Mouse (Mus musculus): ENCODE results near the gene Plch2. TPM values are rescaled to one million over a fixed set of nuclear protein-coding genes. Genes with fewer than 3 reads are reported as not detected.
A peak's percentile ranks its signal among the peaks of the same experiment; 100 is the strongest.

The Plch2 gene
- polyA plus RNA-seq, 1 experiment from 2014 or later, result 0.22 TPM

GRCm38 (mm10) chr4:155006296-155006695, 50.3 kb downstream of the Plch2 start:
- Histone ChIP-seq H3K9ac (ENCODE audit: low read length) (no peak overlapping the region), H3K4me3 (ENCODE audit: control insufficient read depth in 1 of 2, insufficient read depth in 1 of 2, low read depth in 1 of 2, low read length in 2 of 2) (no peak overlapping the region), H3K36me3 (ENCODE audit: control insufficient read depth, insufficient read depth, low read length) (no peaks in the 10 kb centered on the region), H3K27ac (replicated peaks in 1 of 2; ENCODE audit: control insufficient read depth in 1 of 2, insufficient read depth in 1 of 2, low read depth in 2 of 2, low read length in 2 of 2) (no peak overlapping the region), H3K4me2 (ENCODE audit: low read length) (no peak overlapping the region), H3K27me3 (ENCODE audit: control insufficient read depth, insufficient read depth, low read length) (no peaks in the 10 kb centered on the region), H3K4me1 (ENCODE audit: control insufficient read depth in 2 of 2, insufficient read depth in 2 of 2, low read length in 2 of 2) (no peaks in the 10 kb centered on the region), H3K9me3 (ENCODE audit: control insufficient read depth, low read length) (no peaks in the 10 kb centered on the region)
- ATAC-seq (ENCODE audit: insufficient number of reproducible peaks, insufficient read depth, low FRiP score, low read depth), result no peak
- WGBS, result 51% methylated on average over 10 of the region's 10 CpGs

GRCm38 (mm10) chr4:155005278-155005677, 51.3 kb downstream of the Plch2 start:
- H3K27me3 ChIP-seq (ENCODE audit: control insufficient read depth, insufficient read depth, low read length), result no peaks in the 10 kb centered on the region
- 84% methylated on average over 3 of the region's 3 CpGs for WGBS
- H3K36me3 ChIP-seq (ENCODE audit: control insufficient read depth, insufficient read depth, low read length), result no peaks in the 10 kb centered on the region
- H3K9me3 ChIP-seq (ENCODE audit: control insufficient read depth, low read length), result no peaks in the 10 kb centered on the region
- H3K27ac ChIP-seq (replicated peaks in 1 of 2; ENCODE audit: control insufficient read depth in 1 of 2, insufficient read depth in 1 of 2, low read depth in 2 of 2, low read length in 2 of 2), result no peak overlapping the region
- no peak overlapping the region for H3K4me3 ChIP-seq (ENCODE audit: control insufficient read depth in 1 of 2, insufficient read depth in 1 of 2, low read depth in 1 of 2, low read length in 2 of 2)
- peaks cover 0 to under 1% of the 10 kb centered on the region in 2 experiments; a peak in 1 of 4 replicates for H3K4me1 ChIP-seq (ENCODE audit: control insufficient read depth in 2 of 2, insufficient read depth in 2 of 2, low read length in 2 of 2)
- H3K4me2 ChIP-seq (ENCODE audit: low read length), result no peak overlapping the region
- H3K9ac ChIP-seq (ENCODE audit: low read length), result no peak overlapping the region
- no peak for ATAC-seq (ENCODE audit: insufficient number of reproducible peaks, insufficient read depth, low FRiP score, low read depth)

GRCm38 (mm10) chr4:154999379-154999778, 57.2 kb downstream of the Plch2 start:
- no peak for ATAC-seq (ENCODE audit: insufficient number of reproducible peaks, insufficient read depth, low FRiP score, low read depth)
- H3K36me3 ChIP-seq (ENCODE audit: control insufficient read depth, insufficient read depth, low read length), result no peaks in the 10 kb centered on the region
- H3K27me3 ChIP-seq (ENCODE audit: control insufficient read depth, insufficient read depth, low read length), result no peaks in the 10 kb centered on the region
- no peak overlapping the region for H3K4me2 ChIP-seq (ENCODE audit: low read length)
- no peaks in the 10 kb centered on the region for H3K9me3 ChIP-seq (ENCODE audit: control insufficient read depth, low read length)
- H3K9ac ChIP-seq (ENCODE audit: low read length), result no peak overlapping the region
- H3K4me1 ChIP-seq (ENCODE audit: control insufficient read depth in 2 of 2, insufficient read depth in 2 of 2, low read length in 2 of 2), result peaks cover 0 to 6% of the 10 kb centered on the region in 2 experiments; a peak in 1 of 4 replicates
- 75% methylated on average over 5 of the region's 5 CpGs for WGBS
- no peak overlapping the region for H3K27ac ChIP-seq (replicated peaks in 1 of 2; ENCODE audit: control insufficient read depth in 1 of 2, insufficient read depth in 1 of 2, low read depth in 2 of 2, low read length in 2 of 2)
- H3K4me3 ChIP-seq (ENCODE audit: control insufficient read depth in 1 of 2, insufficient read depth in 1 of 2, low read depth in 1 of 2, low read length in 2 of 2), result no peak overlapping the region

- Histone ChIP-seq H3K9me3 (ENCODE audit: control insufficient read depth, low read length) (no peaks in the 10 kb centered on the region), H3K27ac (replicated peaks in 1 of 2; ENCODE audit: control insufficient read depth in 1 of 2, insufficient read depth in 1 of 2, low read depth in 2 of 2, low read length in 2 of 2) (no peak overlapping the region), H3K27me3 (ENCODE audit: control insufficient read depth, insufficient read depth, low read length) (no peaks in the 10 kb centered on the region), H3K4me2 (ENCODE audit: low read length) (no peak overlapping the region), H3K4me3 (ENCODE audit: control insufficient read depth in 1 of 2, insufficient read depth in 1 of 2, low read depth in 1 of 2, low read length in 2 of 2) (no peak overlapping the region), H3K9ac (ENCODE audit: low read length) (no peak overlapping the region), H3K36me3 (ENCODE audit: control insufficient read depth, insufficient read depth, low read length) (no peaks in the 10 kb centered on the region), H3K4me1 (ENCODE audit: control insufficient read depth in 2 of 2, insufficient read depth in 2 of 2, low read length in 2 of 2) (peaks cover 0 to 6% of the 10 kb centered on the region in 2 experiments; a peak in 1 of 4 replicates)
- 53% methylated on average over 8 of the region's 8 CpGs for WGBS
- ATAC-seq (ENCODE audit: insufficient number of reproducible peaks, insufficient read depth, low FRiP score, low read depth), result no peak
Observed at GRCm38 (mm10) chr4:154996572-154997154, 59.9 kb downstream of the Plch2 start.

- peaks cover 0 to 4% of the 10 kb centered on the region in 2 experiments; a peak in 1 of 4 replicates for H3K4me1 ChIP-seq (ENCODE audit: control insufficient read depth in 2 of 2, insufficient read depth in 2 of 2, low read length in 2 of 2)
- no peaks in the 10 kb centered on the region for H3K27me3 ChIP-seq (ENCODE audit: control insufficient read depth, insufficient read depth, low read length)
- ATAC-seq (ENCODE audit: insufficient number of reproducible peaks, insufficient read depth, low FRiP score, low read depth), result no peak
- H3K4me3 ChIP-seq (ENCODE audit: control insufficient read depth in 1 of 2, insufficient read depth in 1 of 2, low read depth in 1 of 2, low read length in 2 of 2), result no peak overlapping the region
- H3K9me3 ChIP-seq (ENCODE audit: control insufficient read depth, low read length), result no peaks in the 10 kb centered on the region
- H3K9ac ChIP-seq (ENCODE audit: low read length), result no peak overlapping the region
- 39% methylated on average over 4 of the region's 4 CpGs for WGBS
- no peak overlapping the region for H3K27ac ChIP-seq (replicated peaks in 1 of 2; ENCODE audit: control insufficient read depth in 1 of 2, insufficient read depth in 1 of 2, low read depth in 2 of 2, low read length in 2 of 2)
- no peak overlapping the region for H3K4me2 ChIP-seq (ENCODE audit: low read length)
- no peaks in the 10 kb centered on the region for H3K36me3 ChIP-seq (ENCODE audit: control insufficient read depth, insufficient read depth, low read length)
Observed at GRCm38 (mm10) chr4:154994876-154995275, 61.7 kb downstream of the Plch2 start.

- WGBS, result 75% methylated on average over 14 of the region's 15 CpGs
- Histone ChIP-seq H3K27ac (replicated peaks in 1 of 2; ENCODE audit: control insufficient read depth in 1 of 2, insufficient read depth in 1 of 2, low read depth in 2 of 2, low read length in 2 of 2) (no peak overlapping the region), H3K27me3 (ENCODE audit: control insufficient read depth, insufficient read depth, low read length) (peaks cover 20% of the 10 kb centered on the region)
Observed at GRCm38 (mm10) chr4:154986750-154987149, 69.8 kb downstream of the Plch2 start.

GRCm38 (mm10) chr4:154986096-154986495, 70.5 kb downstream of the Plch2 start:
- Histone ChIP-seq H3K4me3 (ENCODE audit: control insufficient read depth in 1 of 2, insufficient read depth in 1 of 2, low read depth in 1 of 2, low read length in 2 of 2) (no peak overlapping the region), H3K4me1 (ENCODE audit: control insufficient read depth in 2 of 2, insufficient read depth in 2 of 2, low read length in 2 of 2) (peaks cover 3 to 6% of the 10 kb centered on the region in 2 experiments; a peak in 2 of 4 replicates), H3K9me3 (ENCODE audit: control insufficient read depth, low read length) (no peaks in the 10 kb centered on the region), H3K4me2 (ENCODE audit: low read length) (peak overlapping the region; percentile 16), H3K9ac (ENCODE audit: low read length) (peak overlapping the region; percentile 4; the same call in 1 of the 2 replicates), H3K27me3 (ENCODE audit: control insufficient read depth, insufficient read depth, low read length) (peaks cover 20% of the 10 kb centered on the region), H3K36me3 (ENCODE audit: control insufficient read depth, insufficient read depth, low read length) (peaks cover 4% of the 10 kb centered on the region), H3K27ac (replicated peaks in 1 of 2; ENCODE audit: control insufficient read depth in 1 of 2, insufficient read depth in 1 of 2, low read depth in 2 of 2, low read length in 2 of 2) (no peak overlapping the region)
- ATAC-seq (ENCODE audit: insufficient number of reproducible peaks, insufficient read depth, low FRiP score, low read depth), result no peak
- WGBS, result 18% methylated on average over 16 of the region's 17 CpGs

More at GRCm38 (mm10) chr4:154986750-154987149, 69.8 kb downstream of the Plch2 start:
- ATAC-seq (ENCODE audit: insufficient number of reproducible peaks, insufficient read depth, low FRiP score, low read depth), result no peak
- Histone ChIP-seq H3K4me3 (ENCODE audit: control insufficient read depth in 1 of 2, insufficient read depth in 1 of 2, low read depth in 1 of 2, low read length in 2 of 2) (no peak overlapping the region), H3K36me3 (ENCODE audit: control insufficient read depth, insufficient read depth, low read length) (no peaks in the 10 kb centered on the region), H3K9me3 (ENCODE audit: control insufficient read depth, low read length) (no peaks in the 10 kb centered on the region), H3K9ac (ENCODE audit: low read length) (no peak overlapping the region), H3K4me2 (ENCODE audit: low read length) (no peak overlapping the region), H3K4me1 (ENCODE audit: control insufficient read depth in 2 of 2, insufficient read depth in 2 of 2, low read length in 2 of 2) (peaks cover 3 to 6% of the 10 kb centered on the region in 2 experiments; a peak in 2 of 4 replicates)

All from heart, embryonic 14.5 days (tissue).